Mouse (Mus musculus) heart, postnatal 0 days (tissue): Measurements from ENCODE around the gene Cit. TPM values are rescaled to one million over a fixed set of nuclear protein-coding genes. Genes with fewer than 3 reads are reported as not detected.

Experiments
- ATAC-seq: fragments of 200-750 bp; cut with Nextera tagmentation; 2 replicates; pipeline ENCODE4 v1.8.0; 2017; ENCODE audit warnings: low read depth, moderate number of reproducible peaks, moderate library complexity; ENCODE audit not compliant: insufficient read depth
- DNase-seq: peaks from one replicate; pipeline ENCODE4 v3.0.0-alpha.2; 2016; ENCODE audit warnings: low spot score
- H3K27ac ChIP-seq: fragments of 300-500 bp; sonication (generic); 2 replicates; pipeline ENCODE4 v1.5.1; 2014; ENCODE audit warnings: low read depth, mild to moderate bottlenecking
- H3K27me3 ChIP-seq: fragments of 300-500 bp; sonication (generic); 2 replicates; pipeline ENCODE4 v1.6.1; 2014; ENCODE audit warnings: low read length, mixed read lengths; ENCODE audit not compliant: control insufficient read depth, insufficient read depth
- H3K36me3 ChIP-seq: fragments of 300-500 bp; sonication (generic); replicated peaks from 2 replicates; pipeline ENCODE4 v1.6.1; 2014; ENCODE audit warnings: low read length, mixed read lengths; ENCODE audit not compliant: control insufficient read depth, insufficient read depth
- H3K4me1 ChIP-seq: fragments of 300-500 bp; sonication (generic); 2 replicates; pipeline ENCODE4 v1.6.1; 2014; ENCODE audit warnings: antibody characterized with exemption; ENCODE audit not compliant: control insufficient read depth, insufficient read depth
- H3K4me2 ChIP-seq: fragments of 300-500 bp; sonication (generic); 2 replicates; pipeline ENCODE4 v1.6.1; 2014; ENCODE audit warnings: low read depth, mild to moderate bottlenecking, low read length, moderate library complexity
- H3K4me3 ChIP-seq: fragments of 300-500 bp; sonication (generic); 2 replicates; pipeline ENCODE4 v1.5.1; 2014; ENCODE audit warnings: low read depth, low read length
- H3K9ac ChIP-seq: fragments of 300-500 bp; sonication (generic); replicated peaks from 2 replicates; pipeline ENCODE4 v1.6.1; 2014; ENCODE audit warnings: low read depth, low read length, mixed read lengths
- H3K9me3 ChIP-seq: fragments of 300-500 bp; sonication (generic); replicated peaks from 2 replicates; pipeline ENCODE4 v1.6.1; 2016; ENCODE audit warnings: low read length; ENCODE audit not compliant: control insufficient read depth
- CTCF ChIP-seq: IDR thresholded peaks from 2 replicates; pipeline ENCODE4 v1.5.1; 2016; ENCODE audit warnings: antibody characterized with exemption, control low read depth, low read depth
- EP300 ChIP-seq: IDR thresholded peaks from 2 replicates; pipeline ENCODE4 v1.6.1; 2016; ENCODE audit warnings: antibody characterized with exemption, low read depth
- WGBS: fragments of 180-500 bp; shearing (Covaris S2); extraction: QIAGEN DNeasy Blood & Tissue Kit; methylation state at CpG from one replicate; pipeline ENCODE4 v1.1.7; 2014; 5-methylcytosine and 5-hydroxymethylcytosine counted together
- polyA plus RNA-seq: library from polyadenylated mRNA; unstranded; fragments of >200 nt; fragmentation: Nextera tagmentation; extraction: Ambion mirVana; gene quantifications from 2 replicates; pipeline ENCODE4 v1.2.1, GENCODE M21; 2015
- total RNA-seq: library from RNA; depleted of rRNA; stranded (reverse); fragments of >200 nt; gene quantifications from 2 replicates; pipeline ENCODE4 v1.2.3, GENCODE M21; 2014; ENCODE audit warnings: low replicate concordance

The Cit gene
- total and polyA plus RNA-seq, 2 experiments from 2014 or later = 4.1 to 11.5 TPM

GRCm38 (mm10) chr5:115872956-115873355, 27.9 kb downstream of the Cit start:
- no peak for TF ChIP-seq EP300
- TF ChIP-seq CTCF = no peak
- no peak for ATAC-seq
- WGBS = 63% methylated on average over 4 of the region's 4 CpGs
- Histone ChIP-seq H3K9ac (no peak overlapping the region), H3K27me3 (no peaks in the 10 kb centered on the region), H3K4me2 (no peak overlapping the region), H3K9me3 (no peaks in the 10 kb centered on the region), H3K4me1 (no peaks in the 10 kb centered on the region), H3K27ac (no peak overlapping the region), H3K36me3 (peaks cover 24% of the 10 kb centered on the region; the same call in 1 of the 2 replicates), H3K4me3 (no peak overlapping the region)
- DNase-seq = no peak

GRCm38 (mm10) chr5:115877425-115877824, 32.3 kb downstream of the Cit start:
- 78% methylated on average over 4 of the region's 6 CpGs for WGBS
- no peak for ATAC-seq
- Histone ChIP-seq H3K36me3 (peaks cover 38% of the 10 kb centered on the region; the same call in 1 of the 2 replicates), H3K27me3 (no peaks in the 10 kb centered on the region), H3K27ac (no peak overlapping the region), H3K4me1 (no peaks in the 10 kb centered on the region), H3K4me2 (no peak overlapping the region), H3K9ac (no peak overlapping the region), H3K4me3 (no peak overlapping the region), H3K9me3 (no peaks in the 10 kb centered on the region)
- DNase-seq = no peak
- TF ChIP-seq EP300 (no peak), CTCF (no peak)

GRCm38 (mm10) chr5:115882165-115882564, 37.1 kb downstream of the Cit start:
- TF ChIP-seq CTCF = no peak
- TF ChIP-seq EP300 = no peak
- Histone ChIP-seq H3K27me3 (no peaks in the 10 kb centered on the region), H3K4me3 (no peak overlapping the region), H3K4me2 (no peak overlapping the region), H3K4me1 (no peaks in the 10 kb centered on the region), H3K9ac (no peak overlapping the region), H3K27ac (no peak overlapping the region), H3K9me3 (no peaks in the 10 kb centered on the region), H3K36me3 (peaks cover 34% of the 10 kb centered on the region)
- DNase-seq (no peak), ATAC-seq (no peak)
- WGBS = 63% methylated on average over 9 of the region's 9 CpGs

- peak; percentile 22 for DNase-seq
- WGBS = 79% methylated on average over 9 of the region's 9 CpGs
- H3K9ac ChIP-seq = no peak overlapping the region
- H3K27me3 ChIP-seq = no peaks in the 10 kb centered on the region
- no peak for ATAC-seq
- H3K4me3 ChIP-seq = no peak overlapping the region
- no peak overlapping the region for H3K27ac ChIP-seq
- H3K36me3 ChIP-seq = peaks cover 33% of the 10 kb centered on the region
- H3K4me2 ChIP-seq = no peak overlapping the region
- TF ChIP-seq CTCF = no peak
- no peak for TF ChIP-seq EP300
- H3K4me1 ChIP-seq = no peaks in the 10 kb centered on the region
- H3K9me3 ChIP-seq = no peaks in the 10 kb centered on the region
Measured at GRCm38 (mm10) chr5:115884429-115884828, 39.4 kb downstream of the Cit start.

- DNase-seq (no peak), ATAC-seq (no peak)
- TF ChIP-seq EP300 (no peak), CTCF (no peak)
- Histone ChIP-seq H3K27me3 (no peaks in the 10 kb centered on the region), H3K4me3 (no peak overlapping the region), H3K9ac (no peak overlapping the region), H3K27ac (no peak overlapping the region), H3K4me1 (no peaks in the 10 kb centered on the region), H3K9me3 (no peaks in the 10 kb centered on the region), H3K4me2 (no peak overlapping the region), H3K36me3 (peaks cover 25% of the 10 kb centered on the region)
- 81% methylated on average over 5 of the region's 5 CpGs for WGBS
Measured at GRCm38 (mm10) chr5:115893772-115894171, 48.7 kb downstream of the Cit start.

- Histone ChIP-seq H3K4me2 (no peak overlapping the region), H3K9me3 (no peaks in the 10 kb centered on the region), H3K27me3 (no peaks in the 10 kb centered on the region), H3K4me1 (no peaks in the 10 kb centered on the region), H3K36me3 (no peaks in the 10 kb centered on the region; the same call in 1 of the 2 replicates), H3K9ac (no peak overlapping the region), H3K4me3 (no peak overlapping the region), H3K27ac (no peak overlapping the region)
- ATAC-seq (no peak), DNase-seq (no peak)
- TF ChIP-seq EP300 (no peak), CTCF (no peak)
- WGBS = 57% methylated on average over 9 of the region's 9 CpGs
Measured at GRCm38 (mm10) chr5:115897036-115897435, 52.0 kb downstream of the Cit start.
